2 mouse cellular contexts compared by ENCODE assay signal in genomic region chr11:74666776-74667581, GRCm38 (mm10).
TF ChIP-seq lines count a peak whose summit lies in the region.

No protein-coding gene starts in this region.

TF ChIP-seq in MEL, 35 proteins besides CTCF, POLR2A, EP300 and RAD21:
- TF ChIP-seq ZMIZ1 (IDR thresholded peaks at IDR 0.05; ENCODE audit: low read depth, low read length) (no peak), POLR2AphosphoS5 (IDR thresholded peaks at IDR 0.05; ENCODE audit: borderline replicate concordance, low read depth, low read length) (peak; percentile 63; the same call in 1 of the 2 replicates)

TF ChIP-seq in myocyte, 11 proteins besides CTCF, POLR2A, EP300 and RAD21:
- TF ChIP-seq USF1 (IDR thresholded peaks at IDR 0.05; ENCODE audit: low read depth): no peak
- no peak for TF ChIP-seq MYOG (IDR thresholded peaks at IDR 0.05; ENCODE audit: control insufficient read depth in 1 of 3, insufficient read depth in 1 of 3, insufficient read length in 2 of 3, low read depth in 2 of 3)
- peak; percentile 53 for TF ChIP-seq POLR2AphosphoS2 (IDR thresholded peaks at IDR 0.05; ENCODE audit: insufficient read length, low read depth)
- TF ChIP-seq MAX (IDR thresholded peaks at IDR 0.05; ENCODE audit: low read depth): no peak
- TF ChIP-seq E2F4 (IDR thresholded peaks at IDR 0.05; ENCODE audit: insufficient read depth): no peak
- no peak for TF ChIP-seq TCF12 (IDR thresholded peaks at IDR 0.05; ENCODE audit: insufficient read depth, poor library complexity, severe bottlenecking)
- TF ChIP-seq TCF3 (IDR thresholded peaks at IDR 0.05; ENCODE audit: insufficient read length, low read depth): no peak
- TF ChIP-seq REST (IDR thresholded peaks at IDR 0.05; ENCODE audit: insufficient read depth, insufficient read length): no peak
- no peak for TF ChIP-seq MYOD1 (IDR thresholded peaks at IDR 0.05; ENCODE audit: control insufficient read depth in 1 of 3, insufficient read length in 2 of 3, low read depth in 2 of 3)
